Mouse (Mus musculus): ENCODE measurements around the gene Chadl. TPM values are rescaled to one million over a fixed set of nuclear protein-coding genes. Genes with fewer than 3 reads are reported as not detected.
"Not testable (repeated sequence)": the region's sequence is repeated elsewhere in the genome, so short reads cannot be mapped to it uniquely, and the experiment has no call there.

The Chadl gene
- polyA plus RNA-seq, 1 experiment from 2014 or later = 5.3 TPM

GRCm38 (mm10) chr15:81708991-81709390 lies 11.9 kb upstream of the Chadl start:
- Histone ChIP-seq H3K4me1 (ENCODE audit: control insufficient read depth, insufficient read depth, low read length) (no peaks in the 10 kb centered on the region), H3K9ac (ENCODE audit: low read depth, low read length) (no peak overlapping the region), H3K9me3 (ENCODE audit: control insufficient read depth, low read length) (no peaks in the 10 kb centered on the region), H3K27me3 (ENCODE audit: control insufficient read depth, insufficient read depth, low read length) (no peaks in the 10 kb centered on the region), H3K36me3 (ENCODE audit: control insufficient read depth, insufficient read depth, low read length) (peaks cover 94% of the 10 kb centered on the region), H3K27ac (ENCODE audit: low read depth, low read length) (no peak overlapping the region), H3K4me3 (ENCODE audit: low read length) (no peak overlapping the region), H3K4me2 (replicated peaks; ENCODE audit: low read depth, low read length) (no peak overlapping the region)
- WGBS = 95% methylated on average over 11 of the region's 11 CpGs
- no peak for ATAC-seq (ENCODE audit: low FRiP score, low TSS enrichment)

- H3K27ac ChIP-seq (ENCODE audit: low read depth, low read length) = no peak overlapping the region
- WGBS = 88% methylated on average over 3 of the region's 3 CpGs
- peaks cover 52% of the 10 kb centered on the region for H3K36me3 ChIP-seq (ENCODE audit: control insufficient read depth, insufficient read depth, low read length)
- no peak overlapping the region for H3K4me2 ChIP-seq (replicated peaks; ENCODE audit: low read depth, low read length)
- H3K4me3 ChIP-seq (ENCODE audit: low read length) = no peak overlapping the region
- no peaks in the 10 kb centered on the region for H3K27me3 ChIP-seq (ENCODE audit: control insufficient read depth, insufficient read depth, low read length)
- H3K4me1 ChIP-seq (ENCODE audit: control insufficient read depth, insufficient read depth, low read length) = no peaks in the 10 kb centered on the region
- no peak overlapping the region for H3K9ac ChIP-seq (ENCODE audit: low read depth, low read length)
- H3K9me3 ChIP-seq (ENCODE audit: control insufficient read depth, low read length) = no peaks in the 10 kb centered on the region
- no peak for ATAC-seq (ENCODE audit: low FRiP score, low TSS enrichment)
These were observed 6.0 kb upstream of the Chadl start for GRCm38 (mm10) chr15:81703094-81703489.

GRCm38 (mm10) chr15:81702306-81703093 lies 5.4 kb upstream of the Chadl start:
- peaks cover 46% of the 10 kb centered on the region for H3K36me3 ChIP-seq (ENCODE audit: control insufficient read depth, insufficient read depth, low read length)
- H3K4me1 ChIP-seq (ENCODE audit: control insufficient read depth, insufficient read depth, low read length) = no peaks in the 10 kb centered on the region
- 91% methylated on average over 13 of the region's 13 CpGs for WGBS
- H3K9ac ChIP-seq (ENCODE audit: low read depth, low read length) = no peak overlapping the region
- no peak overlapping the region for H3K4me2 ChIP-seq (replicated peaks; ENCODE audit: low read depth, low read length)
- H3K27me3 ChIP-seq (ENCODE audit: control insufficient read depth, insufficient read depth, low read length) = no peaks in the 10 kb centered on the region
- H3K4me3 ChIP-seq (ENCODE audit: low read length) = no peak overlapping the region
- H3K9me3 ChIP-seq (ENCODE audit: control insufficient read depth, low read length) = no peaks in the 10 kb centered on the region
- no peak for ATAC-seq (ENCODE audit: low FRiP score, low TSS enrichment)
- H3K27ac ChIP-seq (ENCODE audit: low read depth, low read length) = no peak overlapping the region

- 77% methylated on average over 4 of the region's 4 CpGs for WGBS
- not testable (repeated sequence) for H3K9ac ChIP-seq (ENCODE audit: low read depth, low read length); H3K4me2 ChIP-seq (replicated peaks; ENCODE audit: low read depth, low read length); H3K27ac ChIP-seq (ENCODE audit: low read depth, low read length); H3K9me3 ChIP-seq (ENCODE audit: control insufficient read depth, low read length); H3K4me1 ChIP-seq (ENCODE audit: control insufficient read depth, insufficient read depth, low read length); H3K27me3 ChIP-seq (ENCODE audit: control insufficient read depth, insufficient read depth, low read length); H3K4me3 ChIP-seq (ENCODE audit: low read length); ATAC-seq (ENCODE audit: low FRiP score, low TSS enrichment)
- H3K36me3 ChIP-seq (ENCODE audit: control insufficient read depth, insufficient read depth, low read length) = peaks cover 37% of the 10 kb centered on the region
These were observed 4.3 kb upstream of the Chadl start for GRCm38 (mm10) chr15:81701350-81701749.

- peaks cover 2% of the 10 kb centered on the region; the same call in 1 of the 2 replicates for H3K27me3 ChIP-seq (ENCODE audit: control insufficient read depth, insufficient read depth, low read length)
- H3K27ac ChIP-seq (ENCODE audit: low read depth, low read length) = no peak overlapping the region
- H3K36me3 ChIP-seq (ENCODE audit: control insufficient read depth, insufficient read depth, low read length) = peaks cover 30% of the 10 kb centered on the region
- no peaks in the 10 kb centered on the region for H3K4me1 ChIP-seq (ENCODE audit: control insufficient read depth, insufficient read depth, low read length)
- H3K4me3 ChIP-seq (ENCODE audit: low read length) = no peak overlapping the region
- H3K9ac ChIP-seq (ENCODE audit: low read depth, low read length) = no peak overlapping the region
- no peak overlapping the region for H3K4me2 ChIP-seq (replicated peaks; ENCODE audit: low read depth, low read length)
- WGBS = 51% methylated on average over 8 of the region's 8 CpGs
- no peaks in the 10 kb centered on the region for H3K9me3 ChIP-seq (ENCODE audit: control insufficient read depth, low read length)
- ATAC-seq (ENCODE audit: low FRiP score, low TSS enrichment) = no peak
These were observed 3.5 kb upstream of the Chadl start for GRCm38 (mm10) chr15:81700601-81701000.

GRCm38 (mm10) chr15:81700161-81700560 lies 3.1 kb upstream of the Chadl start:
- H3K27me3 ChIP-seq (ENCODE audit: control insufficient read depth, insufficient read depth, low read length) = peaks cover 4% of the 10 kb centered on the region; the same call in 1 of the 2 replicates
- H3K4me2 ChIP-seq (replicated peaks; ENCODE audit: low read depth, low read length) = no peak overlapping the region
- no peaks in the 10 kb centered on the region for H3K4me1 ChIP-seq (ENCODE audit: control insufficient read depth, insufficient read depth, low read length)
- no peak overlapping the region for H3K9ac ChIP-seq (ENCODE audit: low read depth, low read length)
- H3K9me3 ChIP-seq (ENCODE audit: control insufficient read depth, low read length) = no peaks in the 10 kb centered on the region
- WGBS = 55% methylated on average over 2 of the region's 2 CpGs
- H3K27ac ChIP-seq (ENCODE audit: low read depth, low read length) = no peak overlapping the region
- H3K36me3 ChIP-seq (ENCODE audit: control insufficient read depth, insufficient read depth, low read length) = peaks cover 25% of the 10 kb centered on the region
- ATAC-seq (ENCODE audit: low FRiP score, low TSS enrichment) = no peak
- H3K4me3 ChIP-seq (ENCODE audit: low read length) = no peak overlapping the region

GRCm38 (mm10) chr15:81698532-81698931 lies 1.4 kb upstream of the Chadl start:
- Histone ChIP-seq H3K9me3 (ENCODE audit: control insufficient read depth, low read length) (no peaks in the 10 kb centered on the region), H3K36me3 (ENCODE audit: control insufficient read depth, insufficient read depth, low read length) (peaks cover 9% of the 10 kb centered on the region), H3K27me3 (ENCODE audit: control insufficient read depth, insufficient read depth, low read length) (peaks cover 19% of the 10 kb centered on the region), H3K4me3 (ENCODE audit: low read length) (no peak overlapping the region), H3K27ac (ENCODE audit: low read depth, low read length) (no peak overlapping the region), H3K4me2 (replicated peaks; ENCODE audit: low read depth, low read length) (no peak overlapping the region), H3K4me1 (ENCODE audit: control insufficient read depth, insufficient read depth, low read length) (0 out of 2 replicates have a peak, but pooled peaks cover 5% of the 10 kb centered on the region), H3K9ac (ENCODE audit: low read depth, low read length) (no peak overlapping the region)
- WGBS = 77% methylated on average over 2 of the region's 2 CpGs
- no peak for ATAC-seq (ENCODE audit: low FRiP score, low TSS enrichment)

GRCm38 (mm10) chr15:81697847-81698246 lies 760 bp upstream of the Chadl start:
- Histone ChIP-seq H3K36me3 (ENCODE audit: control insufficient read depth, insufficient read depth, low read length) (peaks cover 2% of the 10 kb centered on the region; the same call in 1 of the 2 replicates), H3K27me3 (ENCODE audit: control insufficient read depth, insufficient read depth, low read length) (peaks cover 26% of the 10 kb centered on the region), H3K4me1 (ENCODE audit: control insufficient read depth, insufficient read depth, low read length) (0 out of 2 replicates have a peak, but pooled peaks cover 5% of the 10 kb centered on the region), H3K27ac (ENCODE audit: low read depth, low read length) (no peak overlapping the region), H3K4me2 (replicated peaks; ENCODE audit: low read depth, low read length) (no peak overlapping the region), H3K9me3 (ENCODE audit: control insufficient read depth, low read length) (no peaks in the 10 kb centered on the region), H3K4me3 (ENCODE audit: low read length) (no peak overlapping the region), H3K9ac (ENCODE audit: low read depth, low read length) (no peak overlapping the region)
- 51% methylated on average over 3 of the region's 3 CpGs for WGBS
- ATAC-seq (ENCODE audit: low FRiP score, low TSS enrichment) = no peak

- no peak for ATAC-seq (ENCODE audit: low FRiP score, low TSS enrichment)
- Histone ChIP-seq H3K4me1 (ENCODE audit: control insufficient read depth, insufficient read depth, low read length) (0 out of 2 replicates have a peak, but pooled peaks cover 5% of the 10 kb centered on the region), H3K27ac (ENCODE audit: low read depth, low read length) (no peak overlapping the region), H3K4me3 (ENCODE audit: low read length) (peak overlapping the region; percentile 59), H3K27me3 (ENCODE audit: control insufficient read depth, insufficient read depth, low read length) (peaks cover 33% of the 10 kb centered on the region), H3K36me3 (ENCODE audit: control insufficient read depth, insufficient read depth, low read length) (no peaks in the 10 kb centered on the region), H3K9me3 (ENCODE audit: control insufficient read depth, low read length) (no peaks in the 10 kb centered on the region), H3K9ac (ENCODE audit: low read depth, low read length) (peak overlapping the region; percentile 78), H3K4me2 (replicated peaks; ENCODE audit: low read depth, low read length) (peak overlapping the region; percentile 98)
- 23% methylated on average over 19 of the region's 19 CpGs for WGBS
These were observed 2.2 kb downstream of the Chadl start for GRCm38 (mm10) chr15:81694891-81695290.

Measured in kidney, embryonic 14.5 days (tissue).